26 mouse cellular contexts compared by ENCODE assay signal in genomic region chr4:155092718-155093430, GRCm38 (mm10). TPM values are rescaled to one million over a fixed set of nuclear protein-coding genes. Genes with fewer than 3 reads are reported as not detected.
DNase-seq lines count a peak whose midpoint lies in the region; ATAC-seq lines count a peak whose summit lies in the region.
"Had no signal": no experiment of that assay in that cellular context is flagged by ENCODE, and none has a peak within 500 bp of the region (broad histone marks: within the 10 kb centered on the region; RNA-seq: fewer than 3 reads in every experiment).

No protein-coding gene starts in this region.

- peaks cover 21% of the 10 kb centered on the region for H3K4me1 ChIP-seq in heart, embryonic 10.5 days
- 0 out of 2 replicates have a peak, but pooled peaks cover 3% of the 10 kb centered on the region for H3K4me1 ChIP-seq in liver, embryonic 12.5 days
- H3K4me1 ChIP-seq: liver, embryonic 13.5 days had no signal

- H3K36me3 ChIP-seq in heart, embryonic 10.5 days, result peaks cover 6% of the 10 kb centered on the region
- H3K36me3 ChIP-seq in liver, embryonic 12.5 days, result 0 out of 2 replicates have a peak, but pooled peaks cover 5% of the 10 kb centered on the region
- H3K36me3 ChIP-seq: heart, embryonic 15.5 days; hindbrain, embryonic 15.5 days; intestine, embryonic 15.5 days; liver, embryonic 13.5 days had no signal

- no peaks in the 10 kb centered on the region for H3K9me3 ChIP-seq in heart, embryonic 10.5 days
- no peaks in the 10 kb centered on the region for H3K9me3 ChIP-seq in liver, embryonic 12.5 days (replicated peaks)
- H3K9me3 ChIP-seq: heart, embryonic 15.5 days; hindbrain, embryonic 15.5 days; intestine, embryonic 15.5 days; limb, embryonic 12.5 days; liver, embryonic 13.5 days; megakaryocyte, embryonic 14.5 days; midbrain, embryonic 13.5 days had no signal

- no peak overlapping the region for H3K27ac ChIP-seq in heart, embryonic 10.5 days
- H3K27ac ChIP-seq in liver, embryonic 12.5 days, result no peak overlapping the region
- H3K27ac ChIP-seq: heart, embryonic 15.5 days; hindbrain, embryonic 15.5 days; intestine, embryonic 15.5 days; layer of hippocampus, adult 2 months; limb, embryonic 12.5 days; liver, embryonic 13.5 days; midbrain, embryonic 13.5 days had no signal

- peak; percentile 85 for DNase-seq in heart, adult 11 months
- no peak for DNase-seq in heart, embryonic 10.5 days (ENCODE audit: low spot score)
- peak; percentile 97 for DNase-seq in cerebellum, adult 11-12 months
- peak; percentile 97 for DNase-seq in cerebellum, adult 9-11 months
- no peak for DNase-seq in ovary, postnatal 36 days (ENCODE audit: low spot score)
- DNase-seq: adrenal gland, postnatal 10 days; B cell, adult 2 months; embryo, embryonic 11 days; forebrain, postnatal 0 days; gastrocnemius, postnatal 36 days; heart, postnatal 36 days; kidney, postnatal 25 days; layer of hippocampus, postnatal 36 days; liver, embryonic 13.5 days; lung, adult 2 months; lung, postnatal 14 days had no signal

- no peaks in the 10 kb centered on the region for H3K27me3 ChIP-seq in heart, embryonic 10.5 days (ENCODE audit: insufficient read depth, poor library complexity, severe bottlenecking)
- no peaks in the 10 kb centered on the region for H3K27me3 ChIP-seq in liver, embryonic 12.5 days (replicated peaks)
- H3K27me3 ChIP-seq: heart, embryonic 15.5 days; hindbrain, embryonic 15.5 days; intestine, embryonic 15.5 days; limb, embryonic 12.5 days; liver, embryonic 13.5 days; midbrain, embryonic 13.5 days had no signal

- WGBS in heart, embryonic 10.5 days, result 88% methylated on average over 19 of the region's 19 CpGs
- WGBS in liver, embryonic 12.5 days (ENCODE audit: insufficient replicate concordance), result 81% methylated on average over 19 of the region's 19 CpGs

- no peak for ATAC-seq in liver, embryonic 12.5 days
- ATAC-seq in inflammation-experienced regulatory T-cells, adult 6 months, result no peak
- ATAC-seq: activated CD4-positive, CD25-positive, alpha-beta regulatory T cell, adult 4 months; forebrain, postnatal 0 days; intestine, embryonic 15.5 days; midbrain, embryonic 13.5 days had no signal

- H3K9ac ChIP-seq in liver, embryonic 12.5 days, result no peak overlapping the region
- H3K9ac ChIP-seq: forebrain, postnatal 0 days; heart, embryonic 15.5 days; hindbrain, embryonic 15.5 days; intestine, embryonic 15.5 days; liver, embryonic 13.5 days; midbrain, embryonic 13.5 days had no signal

- no peak overlapping the region for H3K4me3 ChIP-seq in heart, embryonic 10.5 days
- H3K4me3 ChIP-seq in liver, embryonic 12.5 days, result no peak overlapping the region
- H3K4me3 ChIP-seq: heart, embryonic 15.5 days; hindbrain, embryonic 15.5 days; intestine, embryonic 15.5 days; layer of hippocampus, adult 2 months; limb, embryonic 12.5 days; liver, embryonic 13.5 days; megakaryocyte, embryonic 14.5 days; midbrain, embryonic 13.5 days had no signal

- H3K4me2 ChIP-seq in liver, embryonic 12.5 days, result no peak overlapping the region
- H3K4me2 ChIP-seq: heart, embryonic 15.5 days; hindbrain, embryonic 15.5 days; intestine, embryonic 15.5 days; limb, embryonic 12.5 days; liver, embryonic 13.5 days; midbrain, embryonic 13.5 days had no signal

RNA-seq across cellular contexts. Expression of gene Morn1, which starts 6.5 kb away (rescaled TPM):
- polyA plus RNA-seq in heart, embryonic 10.5 days (2016; fragmentation: Nextera tagmentation; extraction: Ambion mirVana), result 3.6 and 4.6 TPM in 2 replicates
- polyA plus RNA-seq in liver, embryonic 12.5 days (2016; fragmentation: Nextera tagmentation; extraction: Ambion mirVana), result 2.0 and 2.1 TPM in 2 replicates
- 1 to 10 TPM in 2 of 3 experiments, under 1 TPM in 1; 0.79 to 2.1 (median 1.7) TPM for polyA plus RNA-seq in inflammation-experienced regulatory T-cells, adult 6 months (2017; shearing (Covaris generic))

RNA-seq across cellular contexts. Expression of gene Rer1, which starts 6.7 kb away (rescaled TPM):
- polyA plus RNA-seq in heart, embryonic 10.5 days (2016; fragmentation: Nextera tagmentation; extraction: Ambion mirVana), result 144 and 165 TPM in 2 replicates
- polyA plus RNA-seq in liver, embryonic 12.5 days (2016; fragmentation: Nextera tagmentation; extraction: Ambion mirVana), result 107 and 109 TPM in 2 replicates
- polyA plus RNA-seq in inflammation-experienced regulatory T-cells, adult 6 months (2017; shearing (Covaris generic)), result 100 to 1,000 TPM; 101 to 140 (median 102) TPM

RNA-seq across cellular contexts. Expression of gene Pex10, which starts 26.1 kb away (rescaled TPM):
- 17.3 and 19.4 TPM in 2 replicates for polyA plus RNA-seq in heart, embryonic 10.5 days (2016; fragmentation: Nextera tagmentation; extraction: Ambion mirVana)
- 10.3 TPM in 2 replicates for polyA plus RNA-seq in liver, embryonic 12.5 days (2016; fragmentation: Nextera tagmentation; extraction: Ambion mirVana)
- polyA plus RNA-seq in inflammation-experienced regulatory T-cells, adult 6 months (2017; shearing (Covaris generic)), result 1 to 10 TPM; 5.8 to 8.7 (median 7.2) TPM

RNA-seq across cellular contexts. Expression of gene Plch2, which starts 36.3 kb away (rescaled TPM):
- 0.41 and 0.57 TPM in 2 replicates for polyA plus RNA-seq in heart, embryonic 10.5 days (2016; fragmentation: Nextera tagmentation; extraction: Ambion mirVana)
- 0.24 TPM in 1 of 2 replicates, not detected in the other for polyA plus RNA-seq in liver, embryonic 12.5 days (2016; fragmentation: Nextera tagmentation; extraction: Ambion mirVana)
- polyA plus RNA-seq in inflammation-experienced regulatory T-cells, adult 6 months (2017; shearing (Covaris generic)), result not detected
- polyA plus RNA-seq: activated CD4-positive, CD25-positive, alpha-beta regulatory T cell, adult 4 months had no signal

Comparison
In these comparisons a context has a peak if more than half of its experiments do, and no peak if none do; other contexts are left out.
1. DNase-seq: peak in heart, adult 11 months (single experiment), cerebellum, adult 11-12 months (single experiment) and cerebellum, adult 9-11 months (single experiment); none in heart, embryonic 10.5 days (single experiment) and ovary, postnatal 36 days (single experiment).